Mouse (Mus musculus): ENCODE results near the gene Supt5. TPM values are rescaled to one million over a fixed set of nuclear protein-coding genes. Genes with fewer than 3 reads are reported as not detected.

Supt5 gene
- polyA plus RNA-seq, 1 experiment from 2014 or later = 88.4 TPM

- Histone ChIP-seq H3K36me3 (peaks cover 63% of the 10 kb centered on the region), H3K27me3 (no peaks in the 10 kb centered on the region), H3K27ac (peak overlapping the region; percentile 67), H3K9me3 (no peaks in the 10 kb centered on the region), H3K4me3 (peak overlapping the region; percentile 96), H3K4me1 (peaks cover 20% of the 10 kb centered on the region), H3K4me2 (peak overlapping the region; percentile 80), H3K9ac (peak overlapping the region; percentile 91)
- WGBS = 3% methylated on average over 35 of the region's 35 CpGs
- ATAC-seq (ENCODE audit: borderline replicate concordance, extremely low read depth, low FRiP score, low TSS enrichment) = no peak; the same call in none of the 2 replicates
These were observed 27.2 kb downstream of the Supt5 start for GRCm38 (mm10) chr7:28311151-28311925.

- no peak for ATAC-seq (ENCODE audit: borderline replicate concordance, extremely low read depth, low FRiP score, low TSS enrichment)
- Histone ChIP-seq H3K4me3 (no peak overlapping the region), H3K27ac (no peak overlapping the region), H3K36me3 (peaks cover 60% of the 10 kb centered on the region), H3K4me2 (no peak overlapping the region), H3K9ac (no peak overlapping the region), H3K9me3 (no peaks in the 10 kb centered on the region), H3K27me3 (no peaks in the 10 kb centered on the region), H3K4me1 (peaks cover 20% of the 10 kb centered on the region)
- 50% methylated on average over 9 of the region's 9 CpGs for WGBS
These were observed 28.8 kb downstream of the Supt5 start for GRCm38 (mm10) chr7:28309737-28310136.

- no peak overlapping the region for H3K9ac ChIP-seq
- H3K4me3 ChIP-seq = no peak overlapping the region
- no peak overlapping the region for H3K27ac ChIP-seq
- no peak overlapping the region for H3K4me2 ChIP-seq
- peaks cover 52% of the 10 kb centered on the region for H3K36me3 ChIP-seq
- H3K4me1 ChIP-seq = peaks cover 23% of the 10 kb centered on the region
- no peaks in the 10 kb centered on the region for H3K9me3 ChIP-seq
- peaks cover 13% of the 10 kb centered on the region for H3K27me3 ChIP-seq
- no peak for ATAC-seq (ENCODE audit: borderline replicate concordance, extremely low read depth, low FRiP score, low TSS enrichment)
- WGBS = 91% methylated on average over 8 of the region's 8 CpGs
These were observed 32.3 kb downstream of the Supt5 start for GRCm38 (mm10) chr7:28306216-28306615.

GRCm38 (mm10) chr7:28305641-28306040 is 32.9 kb downstream of the Supt5 start:
- no peak overlapping the region for H3K4me3 ChIP-seq
- peaks cover 52% of the 10 kb centered on the region for H3K36me3 ChIP-seq
- no peak overlapping the region for H3K27ac ChIP-seq
- H3K27me3 ChIP-seq = peaks cover 19% of the 10 kb centered on the region
- WGBS = 90% methylated on average over 10 of the region's 10 CpGs
- H3K4me2 ChIP-seq = no peak overlapping the region
- H3K9ac ChIP-seq = no peak overlapping the region
- H3K4me1 ChIP-seq = peaks cover 17% of the 10 kb centered on the region
- no peak for ATAC-seq (ENCODE audit: borderline replicate concordance, extremely low read depth, low FRiP score, low TSS enrichment)
- no peaks in the 10 kb centered on the region for H3K9me3 ChIP-seq

GRCm38 (mm10) chr7:28301616-28302433 is 36.7 kb downstream of the Supt5 start, which contains the start of gene Dll3:
Gene Dll3, minus strand, starts transcription at chr7:28302238.
- Histone ChIP-seq H3K9me3 (no peaks in the 10 kb centered on the region), H3K4me2 (peak within 1 kb of the TSS; percentile 55), H3K27me3 (peaks cover 52% of the 10 kb centered on the region), H3K4me3 (peak within 1 kb of the TSS; percentile 19), H3K9ac (0 out of 2 replicates have a peak within 1 kb of the TSS, but pooled peaks have one; percentile 9), H3K27ac (no peak within 1 kb of the TSS), H3K36me3 (peaks cover 19% of the 10 kb centered on the region), H3K4me1 (peaks cover 9% of the 10 kb centered on the region; the same call in 1 of the 2 replicates)
- 2% methylated on average over 30 of the region's 30 CpGs for WGBS
- peak; percentile 53; the same call in 1 of the 2 replicates for ATAC-seq (ENCODE audit: borderline replicate concordance, extremely low read depth, low FRiP score, low TSS enrichment)

GRCm38 (mm10) chr7:28298837-28299625 is 39.5 kb downstream of the Supt5 start:
- WGBS = 28% methylated on average over 43 of the region's 43 CpGs

GRCm38 (mm10) chr7:28294481-28294880 is 44.1 kb downstream of the Supt5 start:
- peaks cover 95% of the 10 kb centered on the region for H3K27me3 ChIP-seq
- peak overlapping the region; percentile 37 for H3K9ac ChIP-seq

More at GRCm38 (mm10) chr7:28298837-28299625, 39.5 kb downstream of the Supt5 start:
- Histone ChIP-seq H3K27ac (no peak overlapping the region), H3K4me2 (peak overlapping the region; percentile 38), H3K36me3 (no peaks in the 10 kb centered on the region), H3K4me3 (0 out of 2 replicates have a peak overlapping the region, but pooled peaks have one; percentile 8), H3K9ac (no peak overlapping the region), H3K27me3 (peaks cover 80% of the 10 kb centered on the region), H3K4me1 (peaks cover 17% of the 10 kb centered on the region; the same call in 1 of the 2 replicates), H3K9me3 (no peaks in the 10 kb centered on the region)
- ATAC-seq (ENCODE audit: borderline replicate concordance, extremely low read depth, low FRiP score, low TSS enrichment) = no peak

GRCm38 (mm10) chr7:28290638-28291590 is 47.6 kb downstream of the Supt5 start, which contains the start of gene Selenov:
Gene Selenov, minus strand, starts transcription at chr7:28291186.
- H3K4me3 ChIP-seq = peak within 1 kb of the TSS; percentile 30
- peak; percentile 36; the same call in 1 of the 2 replicates for ATAC-seq (ENCODE audit: borderline replicate concordance, extremely low read depth, low FRiP score, low TSS enrichment)

More at GRCm38 (mm10) chr7:28294481-28294880, 44.1 kb downstream of the Supt5 start:
- H3K36me3 ChIP-seq = no peaks in the 10 kb centered on the region
- H3K4me3 ChIP-seq = peak overlapping the region; percentile 50
- ATAC-seq (ENCODE audit: borderline replicate concordance, extremely low read depth, low FRiP score, low TSS enrichment) = peak; percentile 65; the same call in 1 of the 2 replicates
- 11% methylated on average over 63 of the region's 63 CpGs for WGBS
- no peak overlapping the region for H3K27ac ChIP-seq
- H3K9me3 ChIP-seq = no peaks in the 10 kb centered on the region
- H3K4me1 ChIP-seq = peaks cover 8% of the 10 kb centered on the region; the same call in 1 of the 2 replicates
- peak overlapping the region; percentile 84 for H3K4me2 ChIP-seq

GRCm38 (mm10) chr7:28290165-28290564 is 48.4 kb downstream of the Supt5 start:
- H3K36me3 ChIP-seq = no peaks in the 10 kb centered on the region
- 0 out of 2 replicates have a peak overlapping the region, but pooled peaks have one; percentile 11 for H3K9ac ChIP-seq
- H3K9me3 ChIP-seq = no peaks in the 10 kb centered on the region
- peak overlapping the region; percentile 30 for H3K4me3 ChIP-seq
- H3K27ac ChIP-seq = no peak overlapping the region
- H3K4me2 ChIP-seq = peak overlapping the region; percentile 51
- ATAC-seq (ENCODE audit: borderline replicate concordance, extremely low read depth, low FRiP score, low TSS enrichment) = 0 out of 2 replicates have a peak, but pooled peaks have one; percentile 6
- H3K27me3 ChIP-seq = peaks cover 76% of the 10 kb centered on the region
- under 1% methylated on average over 18 of the region's 18 CpGs for WGBS
- H3K4me1 ChIP-seq = peaks cover 8% of the 10 kb centered on the region; the same call in 1 of the 2 replicates

More at GRCm38 (mm10) chr7:28290638-28291590, 47.6 kb downstream of the Supt5 start, which contains the start of gene Selenov:
- 2% methylated on average over 52 of the region's 52 CpGs for WGBS
- peaks cover 84% of the 10 kb centered on the region for H3K27me3 ChIP-seq
- peak within 1 kb of the TSS; percentile 11; the same call in 1 of the 2 replicates for H3K9ac ChIP-seq
- no peak within 1 kb of the TSS for H3K27ac ChIP-seq
- H3K4me1 ChIP-seq = peaks cover 8% of the 10 kb centered on the region; the same call in 1 of the 2 replicates
- H3K36me3 ChIP-seq = no peaks in the 10 kb centered on the region
- peak within 1 kb of the TSS; percentile 51 for H3K4me2 ChIP-seq
- no peaks in the 10 kb centered on the region for H3K9me3 ChIP-seq

GRCm38 (mm10) chr7:28280630-28281029 is 57.9 kb downstream of the Supt5 start:
- no peak overlapping the region for H3K9ac ChIP-seq
- no peaks in the 10 kb centered on the region for H3K36me3 ChIP-seq
- H3K4me1 ChIP-seq = peaks cover 8% of the 10 kb centered on the region
- H3K4me3 ChIP-seq = no peak overlapping the region
- no peaks in the 10 kb centered on the region for H3K9me3 ChIP-seq
- WGBS = 63% methylated on average over 7 of the region's 7 CpGs
- H3K4me2 ChIP-seq = no peak overlapping the region
- H3K27me3 ChIP-seq = no peaks in the 10 kb centered on the region
- no peak overlapping the region for H3K27ac ChIP-seq
- ATAC-seq (ENCODE audit: borderline replicate concordance, extremely low read depth, low FRiP score, low TSS enrichment) = no peak
